ENCODE assay signal across 9 mouse cellular contexts in genomic region chr4:148384251-148385230, GRCm38 (mm10).
DNase-seq lines count a peak whose midpoint lies in the region; ATAC-seq and TF ChIP-seq lines count a peak whose summit lies in the region.
"Had no signal": no experiment of that assay in that cellular context is flagged by ENCODE, and none has a peak within 500 bp of the region (broad histone marks: within the 10 kb centered on the region; RNA-seq: fewer than 3 reads in every experiment).

No protein-coding gene starts in this region.

- peaks cover 2% of the 10 kb centered on the region; the same call in 1 of the 2 replicates for H3K4me1 ChIP-seq in cortical plate, adult 2 months (ENCODE audit: control insufficient read depth, insufficient read depth, low read length)
- H3K4me1 ChIP-seq in neural tube, embryonic 13.5 days (replicated peaks), result peaks cover 40% of the 10 kb centered on the region
- H3K4me1 ChIP-seq: liver, embryonic 12.5 days had no signal

- 10% methylated on average over 20 of the region's 20 CpGs for WGBS in neural tube, embryonic 13.5 days

- no peak for TF ChIP-seq CTCF in cortical plate, adult 2 months (IDR thresholded peaks at IDR 0.05; ENCODE audit: extremely low read depth, insufficient read depth, low read length)

- H3K4me3 ChIP-seq in cortical plate, adult 2 months (ENCODE audit: insufficient read depth, low read length), result no peak overlapping the region
- H3K4me3 ChIP-seq in neural tube, embryonic 13.5 days, result no peak overlapping the region
- H3K4me3 ChIP-seq: liver, embryonic 12.5 days had no signal

- no peaks in the 10 kb centered on the region for H3K36me3 ChIP-seq in neural tube, embryonic 13.5 days
- H3K36me3 ChIP-seq: liver, embryonic 12.5 days had no signal

- no peak for TF ChIP-seq POLR2A in cortical plate, adult 2 months (IDR thresholded peaks at IDR 0.05; ENCODE audit: extremely low read depth, insufficient read depth, low read length)

- H3K9ac ChIP-seq in neural tube, embryonic 13.5 days, result no peak overlapping the region
- H3K9ac ChIP-seq: liver, embryonic 12.5 days had no signal

- 0 out of 2 replicates have a peak overlapping the region, but pooled peaks have one; percentile 14 for H3K27ac ChIP-seq in cortical plate, adult 2 months (ENCODE audit: insufficient read depth, low read length)
- H3K27ac ChIP-seq in neural tube, embryonic 13.5 days (replicated peaks), result peak overlapping the region; percentile 82
- H3K27ac ChIP-seq: liver, embryonic 12.5 days had no signal

- no peaks in the 10 kb centered on the region for H3K27me3 ChIP-seq in neural tube, embryonic 13.5 days

- peak; percentile 87 for ATAC-seq in neural tube, embryonic 13.5 days (ENCODE audit: low read depth)
- no peak for ATAC-seq in CD4-positive, CD25-positive, alpha-beta regulatory T cell, adult 4 months
- ATAC-seq: liver, embryonic 12.5 days had no signal

- H3K4me2 ChIP-seq in neural tube, embryonic 13.5 days, result no peak overlapping the region
- H3K4me2 ChIP-seq: liver, embryonic 12.5 days had no signal

- H3K9me3 ChIP-seq in neural tube, embryonic 13.5 days, result no peaks in the 10 kb centered on the region
- H3K9me3 ChIP-seq: liver, embryonic 12.5 days had no signal

- peak; percentile 78 to 89 for DNase-seq in frontal cortex, postnatal 10 days (ENCODE audit: low spot score in 2 of 2)
- peak; percentile 66 for DNase-seq in left cerebral cortex, adult 11 months (ENCODE audit: low spot score)
- no peak for DNase-seq in liver
- DNase-seq in kidney, adult 11 months, result no peak
- no peak for DNase-seq in adrenal gland, adult (ENCODE audit: inconsistent age in 2 of 2, low spot score in 1 of 2)

Comparison
In these comparisons a context has a peak if more than half of its experiments do, and no peak if none do; other contexts are left out.
1. DNase-seq: peak in frontal cortex, postnatal 10 days (2 of 2) and left cerebral cortex, adult 11 months (single experiment); none in liver (single experiment), kidney, adult 11 months (single experiment) and adrenal gland, adult (0 of 2).